In genomic region chr8:66688395-66688794, GRCm38 (mm10) we compare ENCODE assay signal across 11 mouse cellular contexts. TPM values are rescaled to one million over a fixed set of nuclear protein-coding genes. Genes with fewer than 3 reads are reported as not detected.
DNase-seq lines count a peak whose midpoint lies in the region; ATAC-seq and TF ChIP-seq lines count a peak whose summit lies in the region.
"Had no signal": no experiment of that assay in that cellular context is flagged by ENCODE, and none has a peak within 500 bp of the region (broad histone marks: within the 10 kb centered on the region; RNA-seq: fewer than 3 reads in every experiment).

No protein-coding gene starts in this region.

- H3K4me2 ChIP-seq in neural tube, embryonic 11.5 days (ENCODE audit: low read depth): peak overlapping the region; percentile 92
- H3K4me2 ChIP-seq in intestine, postnatal 0 days (replicated peaks; ENCODE audit: low read depth): no peak overlapping the region

- H3K4me3 ChIP-seq in heart, embryonic 10.5 days: peak overlapping the region; percentile 66; the same call in 1 of the 2 replicates
- peak overlapping the region; percentile 41 for H3K4me3 ChIP-seq in neural tube, embryonic 11.5 days (ENCODE audit: low read depth, low read length)
- peak overlapping the region; percentile 29; the same call in 1 of the 2 replicates for H3K4me3 ChIP-seq in intestine, postnatal 0 days (ENCODE audit: low read depth, low read length)

- intact Hi-C loops in heart, postnatal 36 days (cut with DNase I): no loop called here

- peaks cover 7% of the 10 kb centered on the region; the same call in 1 of the 2 replicates for H3K4me1 ChIP-seq in heart, embryonic 10.5 days
- 0 out of 2 replicates have a peak, but pooled peaks cover 4% of the 10 kb centered on the region for H3K4me1 ChIP-seq in neural tube, embryonic 11.5 days (ENCODE audit: control insufficient read depth, insufficient read depth, low read length)
- H3K4me1 ChIP-seq in intestine, postnatal 0 days (replicated peaks; ENCODE audit: control insufficient read depth, insufficient read depth, low read length): no peaks in the 10 kb centered on the region

- no peak overlapping the region for H3K27ac ChIP-seq in heart, embryonic 10.5 days
- no peak overlapping the region for H3K27ac ChIP-seq in neural tube, embryonic 11.5 days (ENCODE audit: low read depth, low read length)
- no peak overlapping the region for H3K27ac ChIP-seq in intestine, postnatal 0 days (ENCODE audit: low read depth, low read length)

- no peak for ATAC-seq in neural tube, embryonic 11.5 days (ENCODE audit: insufficient read depth, low FRiP score, low TSS enrichment)
- ATAC-seq in intestine, postnatal 0 days: no peak
- ATAC-seq: Patski had no signal

- 53% methylated on average over 6 of the region's 6 CpGs for WGBS in heart, embryonic 10.5 days
- 47% methylated on average over 6 of the region's 6 CpGs for WGBS in neural tube, embryonic 11.5 days
- 46% methylated on average over 6 of the region's 6 CpGs for WGBS in intestine, postnatal 0 days

- no peak overlapping the region for H3K9ac ChIP-seq in neural tube, embryonic 11.5 days (ENCODE audit: low read length)
- no peak overlapping the region for H3K9ac ChIP-seq in intestine, postnatal 0 days (ENCODE audit: low read depth, low read length)

- no peaks in the 10 kb centered on the region for H3K36me3 ChIP-seq in heart, embryonic 10.5 days
- no peaks in the 10 kb centered on the region for H3K36me3 ChIP-seq in neural tube, embryonic 11.5 days (ENCODE audit: control insufficient read depth, insufficient read depth, low read length)
- no peaks in the 10 kb centered on the region for H3K36me3 ChIP-seq in intestine, postnatal 0 days (ENCODE audit: control insufficient read depth, insufficient read depth)

- TF ChIP-seq CTCF in intestine, postnatal 0 days (IDR thresholded peaks at IDR 0.05; ENCODE audit: low read depth): no peak

- H3K9me3 ChIP-seq in heart, embryonic 10.5 days: no peaks in the 10 kb centered on the region
- H3K9me3 ChIP-seq in neural tube, embryonic 11.5 days (ENCODE audit: control insufficient read depth, low read length): no peaks in the 10 kb centered on the region
- H3K9me3 ChIP-seq in intestine, postnatal 0 days (ENCODE audit: control insufficient read depth): no peaks in the 10 kb centered on the region

- DNase-seq in heart, embryonic 10.5 days (ENCODE audit: low spot score): no peak
- no peak for DNase-seq in heart, postnatal 36 days
- DNase-seq in neural tube, embryonic 11.5 days (ENCODE audit: low spot score): no peak
- no peak for DNase-seq in neural tube, embryonic 10.5 days (ENCODE audit: extremely low spot score, low spot score)
- peak; percentile 12 for DNase-seq in retina, postnatal 1 day
- no peak for DNase-seq in gastrocnemius, adult 18-20 months (ENCODE audit: low spot score)
- DNase-seq in spleen, postnatal 36 days (ENCODE audit: low spot score in 2 of 2): no peak

- H3K27me3 ChIP-seq in heart, embryonic 10.5 days (ENCODE audit: insufficient read depth, poor library complexity, severe bottlenecking): peaks cover 38% of the 10 kb centered on the region
- peaks cover 3% of the 10 kb centered on the region; the same call in 1 of the 2 replicates for H3K27me3 ChIP-seq in neural tube, embryonic 11.5 days (ENCODE audit: control insufficient read depth, insufficient read depth, low read length)
- H3K27me3 ChIP-seq in intestine, postnatal 0 days (replicated peaks; ENCODE audit: control insufficient read depth, insufficient read depth, low read length): peaks cover 6% of the 10 kb centered on the region; the same call in 1 of the 2 replicates

RNA-seq across cellular contexts. Expression of gene Npy5r, which starts 0.5 kb away (rescaled TPM):
- polyA plus RNA-seq in heart, embryonic 10.5 days (2016; fragmentation: Nextera tagmentation; extraction: Ambion mirVana): not detected in 2 replicates
- total RNA-seq in heart, postnatal 36 days (2021): not detected
- 0.23 and 0.34 TPM in 2 replicates for polyA plus RNA-seq in neural tube, embryonic 11.5 days (2014; fragmentation: Nextera tagmentation; extraction: Ambion mirVana)
- polyA plus RNA-seq in intestine, postnatal 0 days (2015; fragmentation: Nextera tagmentation; extraction: Ambion mirVana): 0.10 and 0.18 TPM in 2 replicates
- total RNA-seq in gastrocnemius, adult 18-20 months (2021): not detected
- polyA plus RNA-seq: liver, embryonic 11.5 days; Patski; spleen, adult 2 months had no signal

RNA-seq across cellular contexts. Expression of gene Npy1r, which starts 8.6 kb away (rescaled TPM):
- 0.79 and 1.4 TPM in 2 replicates for polyA plus RNA-seq in heart, embryonic 10.5 days (2016; fragmentation: Nextera tagmentation; extraction: Ambion mirVana)
- 1 to 10 TPM; 1.2 to 1.4 TPM for total RNA-seq in heart, postnatal 36 days (2021)
- polyA plus RNA-seq in neural tube, embryonic 11.5 days (2014; fragmentation: Nextera tagmentation; extraction: Ambion mirVana): 1.4 and 1.8 TPM in 2 replicates
- 0.48 and 0.54 TPM in 2 replicates for polyA plus RNA-seq in intestine, postnatal 0 days (2015; fragmentation: Nextera tagmentation; extraction: Ambion mirVana)
- total RNA-seq in gastrocnemius, adult 18-20 months (2021): 1 to 10 TPM; 2.3 to 3.9 TPM
- polyA plus RNA-seq: Patski had no signal
